ENCODE assay signal across 20 mouse cellular contexts in genomic region chr5:48277561-48277960, GRCm38 (mm10). TPM values are rescaled to one million over a fixed set of nuclear protein-coding genes. Genes with fewer than 3 reads are reported as not detected.
DNase-seq lines count a peak whose midpoint lies in the region; ATAC-seq and TF ChIP-seq lines count a peak whose summit lies in the region.
"Had no signal": no experiment of that assay in that cellular context is flagged by ENCODE, and none has a peak within 500 bp of the region (broad histone marks: within the 10 kb centered on the region; RNA-seq: fewer than 3 reads in every experiment).

No protein-coding gene starts in this region.

- peak; percentile 53; the same call in 1 of the 2 replicates for ATAC-seq in hindbrain, embryonic 13.5 days (ENCODE audit: low FRiP score)
- no peak for ATAC-seq in hindbrain, embryonic 11.5 days (ENCODE audit: low FRiP score)
- no peak for ATAC-seq in midbrain, postnatal 0 days (ENCODE audit: low FRiP score)
- ATAC-seq in midbrain, embryonic 13.5 days: no peak
- ATAC-seq in hindbrain, postnatal 0 days: peak; percentile 62; the same call in 1 of the 2 replicates
- ATAC-seq: forebrain, embryonic 16.5 days had no signal

- no peak overlapping the region for H3K4me2 ChIP-seq in hindbrain, embryonic 13.5 days
- no peak overlapping the region for H3K4me2 ChIP-seq in hindbrain, embryonic 11.5 days (replicated peaks; ENCODE audit: low read depth, low read length)
- H3K4me2 ChIP-seq in midbrain, postnatal 0 days (ENCODE audit: low read depth, low read length, poor library complexity, severe bottlenecking): no peak overlapping the region
- H3K4me2 ChIP-seq in midbrain, embryonic 13.5 days (replicated peaks): no peak overlapping the region
- no peak overlapping the region for H3K4me2 ChIP-seq in hindbrain, postnatal 0 days (ENCODE audit: low read depth, low read length)
- H3K4me2 ChIP-seq: embryonic facial prominence, embryonic 15.5 days; heart, embryonic 11.5 days; heart, embryonic 15.5 days had no signal

- TF ChIP-seq CTCF in midbrain, postnatal 0 days (IDR thresholded peaks at IDR 0.05): no peak
- no peak for TF ChIP-seq CTCF in hindbrain, postnatal 0 days (IDR thresholded peaks at IDR 0.05; ENCODE audit: low read depth)

- no peaks in the 10 kb centered on the region for H3K27me3 ChIP-seq in hindbrain, embryonic 13.5 days
- H3K27me3 ChIP-seq in hindbrain, embryonic 11.5 days (ENCODE audit: control insufficient read depth, insufficient read depth, low read length): no peaks in the 10 kb centered on the region
- H3K27me3 ChIP-seq in midbrain, postnatal 0 days (ENCODE audit: insufficient read depth, low read length): no peaks in the 10 kb centered on the region
- no peaks in the 10 kb centered on the region for H3K27me3 ChIP-seq in midbrain, embryonic 13.5 days
- H3K27me3 ChIP-seq in hindbrain, postnatal 0 days (ENCODE audit: insufficient read depth, low read length): no peaks in the 10 kb centered on the region
- H3K27me3 ChIP-seq: embryonic facial prominence, embryonic 15.5 days; heart, embryonic 15.5 days had no signal

- no peak overlapping the region for H3K4me3 ChIP-seq in hindbrain, embryonic 13.5 days
- no peak overlapping the region for H3K4me3 ChIP-seq in hindbrain, embryonic 11.5 days (ENCODE audit: low read depth, low read length)
- no peak overlapping the region for H3K4me3 ChIP-seq in midbrain, postnatal 0 days (ENCODE audit: low read depth, low read length)
- no peak overlapping the region for H3K4me3 ChIP-seq in midbrain, embryonic 13.5 days (replicated peaks)
- no peak overlapping the region for H3K4me3 ChIP-seq in hindbrain, postnatal 0 days (ENCODE audit: low read length)
- H3K4me3 ChIP-seq: embryonic facial prominence, embryonic 15.5 days; erythroblast, embryonic 14.5 days; forebrain, embryonic 10.5 days; heart, adult 2 months; heart, embryonic 15.5 days had no signal

- H3K4me1 ChIP-seq in hindbrain, embryonic 13.5 days (replicated peaks): no peaks in the 10 kb centered on the region
- no peaks in the 10 kb centered on the region for H3K4me1 ChIP-seq in hindbrain, embryonic 11.5 days (replicated peaks; ENCODE audit: control insufficient read depth, insufficient read depth, low read length)
- H3K4me1 ChIP-seq in midbrain, postnatal 0 days (ENCODE audit: insufficient read depth, low read length): no peaks in the 10 kb centered on the region
- no peaks in the 10 kb centered on the region for H3K4me1 ChIP-seq in midbrain, embryonic 13.5 days (replicated peaks)
- H3K4me1 ChIP-seq in hindbrain, postnatal 0 days (ENCODE audit: insufficient read depth, low read length): no peaks in the 10 kb centered on the region
- H3K4me1 ChIP-seq: embryonic facial prominence, embryonic 15.5 days; forebrain, embryonic 10.5 days; heart, embryonic 15.5 days had no signal

- no peak overlapping the region for H3K9ac ChIP-seq in hindbrain, embryonic 13.5 days
- no peak overlapping the region for H3K9ac ChIP-seq in hindbrain, embryonic 11.5 days (ENCODE audit: low read depth, low read length)
- no peak overlapping the region for H3K9ac ChIP-seq in midbrain, postnatal 0 days (replicated peaks; ENCODE audit: low read length, poor library complexity, severe bottlenecking)
- no peak overlapping the region for H3K9ac ChIP-seq in midbrain, embryonic 13.5 days (replicated peaks)
- H3K9ac ChIP-seq in hindbrain, postnatal 0 days (replicated peaks; ENCODE audit: low read length): no peak overlapping the region
- H3K9ac ChIP-seq: embryonic facial prominence, embryonic 15.5 days; heart, embryonic 15.5 days had no signal

- no peak overlapping the region for H3K27ac ChIP-seq in hindbrain, embryonic 13.5 days
- no peak overlapping the region for H3K27ac ChIP-seq in hindbrain, embryonic 11.5 days (ENCODE audit: low read depth, low read length)
- H3K27ac ChIP-seq in midbrain, postnatal 0 days (ENCODE audit: low read depth, low read length): no peak overlapping the region
- no peak overlapping the region for H3K27ac ChIP-seq in midbrain, embryonic 13.5 days
- H3K27ac ChIP-seq in hindbrain, postnatal 0 days: no peak overlapping the region
- H3K27ac ChIP-seq: embryonic facial prominence, embryonic 15.5 days; forebrain, embryonic 10.5 days; heart, adult 2 months; heart, embryonic 15.5 days had no signal

- DNase-seq in hindbrain, embryonic 11.5 days (ENCODE audit: low spot score): no peak
- peak; percentile 10 for DNase-seq in midbrain, postnatal 0 days (ENCODE audit: low spot score)
- peak; percentile 2 for DNase-seq in brain, adult 2 months (ENCODE audit: low read depth, low spot score)
- DNase-seq in hindbrain, postnatal 0 days (ENCODE audit: low spot score): peak; percentile 4
- no peak for DNase-seq in spleen, postnatal 10 days (ENCODE audit: low spot score in 2 of 2)
- DNase-seq: adrenal gland, postnatal 10 days; cerebellum, adult 18-20 months; cerebellum, postnatal 10 days; embryo, embryonic 11 days; gastrocnemius, postnatal 10 days; heart, adult 2 months; heart, postnatal 14 days had no signal

- WGBS in hindbrain, embryonic 13.5 days: 66% methylated on average over 4 of the region's 4 CpGs
- WGBS in hindbrain, embryonic 11.5 days: 86% methylated on average over 4 of the region's 4 CpGs
- 85% methylated on average over 4 of the region's 4 CpGs for WGBS in midbrain, postnatal 0 days
- 75% methylated on average over 4 of the region's 4 CpGs for WGBS in midbrain, embryonic 13.5 days
- 63% methylated on average over 4 of the region's 4 CpGs for WGBS in hindbrain, postnatal 0 days

- H3K9me3 ChIP-seq in hindbrain, embryonic 13.5 days: no peaks in the 10 kb centered on the region
- H3K9me3 ChIP-seq in hindbrain, embryonic 11.5 days (ENCODE audit: control insufficient read depth, low read length): no peaks in the 10 kb centered on the region
- H3K9me3 ChIP-seq in midbrain, postnatal 0 days (ENCODE audit: low read length): no peaks in the 10 kb centered on the region
- no peaks in the 10 kb centered on the region for H3K9me3 ChIP-seq in midbrain, embryonic 13.5 days
- H3K9me3 ChIP-seq in hindbrain, postnatal 0 days (ENCODE audit: low read length): no peaks in the 10 kb centered on the region
- H3K9me3 ChIP-seq: embryonic facial prominence, embryonic 15.5 days; forebrain, embryonic 10.5 days; heart, embryonic 15.5 days had no signal

- peaks cover 12% of the 10 kb centered on the region for H3K36me3 ChIP-seq in hindbrain, embryonic 13.5 days
- no peaks in the 10 kb centered on the region for H3K36me3 ChIP-seq in hindbrain, embryonic 11.5 days (ENCODE audit: control insufficient read depth, insufficient read depth, low read length)
- no peaks in the 10 kb centered on the region for H3K36me3 ChIP-seq in midbrain, postnatal 0 days (ENCODE audit: insufficient read depth, low read length)
- peaks cover 10% of the 10 kb centered on the region; the same call in 1 of the 2 replicates for H3K36me3 ChIP-seq in midbrain, embryonic 13.5 days
- H3K36me3 ChIP-seq in hindbrain, postnatal 0 days (ENCODE audit: insufficient read depth, low read length): no peaks in the 10 kb centered on the region
- H3K36me3 ChIP-seq: embryonic facial prominence, embryonic 15.5 days; heart, embryonic 15.5 days had no signal

RNA-seq across cellular contexts. Expression of gene 5730480H06Rik, which starts 50.2 kb away (rescaled TPM):
- polyA plus RNA-seq in hindbrain, embryonic 13.5 days (2015; fragmentation: Nextera tagmentation; extraction: Ambion mirVana): 19.2 and 21.2 TPM in 2 replicates
- 27.3 and 31.1 TPM in 2 replicates for polyA plus RNA-seq in hindbrain, embryonic 11.5 days (2014; fragmentation: Nextera tagmentation; extraction: Ambion mirVana)
- total RNA-seq in midbrain, postnatal 0 days (2014; rRNA removed): 6.0 and 14.1 TPM in 2 replicates
- 15.9 TPM in 2 replicates for polyA plus RNA-seq in midbrain, postnatal 0 days (2015; fragmentation: Nextera tagmentation; extraction: Ambion mirVana)
- 20.4 and 20.5 TPM in 2 replicates for polyA plus RNA-seq in midbrain, embryonic 13.5 days (2015; fragmentation: Nextera tagmentation; extraction: Ambion mirVana)
- total RNA-seq in hindbrain, postnatal 0 days (2014; rRNA removed): 8.4 and 12.4 TPM in 2 replicates
- polyA plus RNA-seq in hindbrain, postnatal 0 days (2015; fragmentation: Nextera tagmentation; extraction: Ambion mirVana): 14.8 and 15.0 TPM in 2 replicates

Comparison
In these comparisons a context has a peak if more than half of its experiments do, and no peak if none do; other contexts are left out.
1. ATAC-seq: peak in hindbrain, embryonic 13.5 days (single experiment) and hindbrain, postnatal 0 days (single experiment); none in hindbrain, embryonic 11.5 days (single experiment), midbrain, postnatal 0 days (single experiment) and midbrain, embryonic 13.5 days (single experiment).
2. DNase-seq: peak in midbrain, postnatal 0 days (single experiment), brain, adult 2 months (single experiment) and hindbrain, postnatal 0 days (single experiment); none in hindbrain, embryonic 11.5 days (single experiment) and spleen, postnatal 10 days (0 of 2).